Mouse (Mus musculus) heart, adult 2 months (tissue): ENCODE measurements around the gene Sprn. TPM values are rescaled to one million over a fixed set of nuclear protein-coding genes. Genes with fewer than 3 reads are reported as not detected.

Experiments used
- DNase-seq, 2 experiments: peaks; one replicate each; pipeline ENCODE4 v3.0.0; 2021
- H3K27ac ChIP-seq: fragments of 200-600 bp; 2 replicates; pipeline ENCODE4 v1.8.1; 2022
- H3K27me3 ChIP-seq: fragments of 200-500 bp; 2 replicates; pipeline ENCODE4 v1.6.1; 2012; ENCODE audit warnings: mild to moderate bottlenecking, low read length, inconsistent platforms, mixed read lengths; ENCODE audit not compliant: control insufficient read depth, insufficient read depth
- H3K36me3 ChIP-seq: fragments of 200-500 bp; 2 replicates; pipeline ENCODE4 v1.6.1; 2012; ENCODE audit warnings: low read length, inconsistent platforms; ENCODE audit not compliant: control insufficient read depth, insufficient read depth
- H3K4me1 ChIP-seq: fragments of 200-500 bp; 2 replicates; pipeline ENCODE4 v1.6.1; 2011; ENCODE audit warnings: low read length; ENCODE audit not compliant: control insufficient read depth, insufficient read depth
- H3K4me3 ChIP-seq: fragments of 200-600 bp; 2 replicates; pipeline ENCODE4 v1.8.1; 2022
- H3K79me2 ChIP-seq: fragments of 200-500 bp; replicated peaks from 2 replicates; pipeline ENCODE4 v1.6.1; 2012; ENCODE audit warnings: mild to moderate bottlenecking, inconsistent platforms, low read length, moderate library complexity, mixed read lengths; ENCODE audit not compliant: control insufficient read depth, insufficient read depth
- H3K9ac ChIP-seq: fragments of 200-500 bp; 2 replicates; pipeline ENCODE4 v1.6.1; 2012; ENCODE audit warnings: low read depth, mild to moderate bottlenecking, control low read depth, inconsistent platforms, low read length, mixed read lengths
- CTCF ChIP-seq: fragments of 200-600 bp; IDR thresholded peaks from 2 replicates; pipeline ENCODE4 v1.8.1; 2022; ENCODE audit warnings: antibody characterized with exemption, mild to moderate bottlenecking, moderate library complexity
- EP300 ChIP-seq: fragments of 200-500 bp; IDR thresholded peaks from 2 replicates; pipeline ENCODE4 v1.6.1; 2011; ENCODE audit warnings: low read depth, low read length, control low read depth; ENCODE audit not compliant: insufficient read depth
- POLR2A ChIP-seq: fragments of 200-500 bp; IDR thresholded peaks from 2 replicates; pipeline ENCODE4 v1.6.1; 2011; ENCODE audit warnings: mild to moderate bottlenecking, low read depth, low read length, control low read depth; ENCODE audit not compliant: insufficient read depth
- whole genome bisulfite sequencing: fragments of 180-500 bp; shearing (Covaris S2); methylation state at CpG from one replicate; pipeline ENCODE4 v1.1.7; 2018; 5-methylcytosine and 5-hydroxymethylcytosine counted together
- intact Hi-C: fragments of 180-260 bp; cut with DNase I; formaldehyde crosslinking; loops from one replicate; pipeline ENCODE4 v1.15.1; 2025
- polyA plus RNA-seq: library from polyadenylated mRNA; depleted of rRNA; stranded (reverse); fragments of >200 nt; gene quantifications from 2 replicates; pipeline ENCODE4 v1.2.3, GENCODE M21; 2012; rRNA removed
- total RNA-seq, 2 experiments: library from RNA; stranded (reverse); gene quantifications; 2 replicates each; pipeline ENCODE4 v1.2.3; 2021

Gene Sprn
- total and polyA plus RNA-seq, 3 experiments = 0.52 to 1.9 (median 0.52) TPM

DNA sequence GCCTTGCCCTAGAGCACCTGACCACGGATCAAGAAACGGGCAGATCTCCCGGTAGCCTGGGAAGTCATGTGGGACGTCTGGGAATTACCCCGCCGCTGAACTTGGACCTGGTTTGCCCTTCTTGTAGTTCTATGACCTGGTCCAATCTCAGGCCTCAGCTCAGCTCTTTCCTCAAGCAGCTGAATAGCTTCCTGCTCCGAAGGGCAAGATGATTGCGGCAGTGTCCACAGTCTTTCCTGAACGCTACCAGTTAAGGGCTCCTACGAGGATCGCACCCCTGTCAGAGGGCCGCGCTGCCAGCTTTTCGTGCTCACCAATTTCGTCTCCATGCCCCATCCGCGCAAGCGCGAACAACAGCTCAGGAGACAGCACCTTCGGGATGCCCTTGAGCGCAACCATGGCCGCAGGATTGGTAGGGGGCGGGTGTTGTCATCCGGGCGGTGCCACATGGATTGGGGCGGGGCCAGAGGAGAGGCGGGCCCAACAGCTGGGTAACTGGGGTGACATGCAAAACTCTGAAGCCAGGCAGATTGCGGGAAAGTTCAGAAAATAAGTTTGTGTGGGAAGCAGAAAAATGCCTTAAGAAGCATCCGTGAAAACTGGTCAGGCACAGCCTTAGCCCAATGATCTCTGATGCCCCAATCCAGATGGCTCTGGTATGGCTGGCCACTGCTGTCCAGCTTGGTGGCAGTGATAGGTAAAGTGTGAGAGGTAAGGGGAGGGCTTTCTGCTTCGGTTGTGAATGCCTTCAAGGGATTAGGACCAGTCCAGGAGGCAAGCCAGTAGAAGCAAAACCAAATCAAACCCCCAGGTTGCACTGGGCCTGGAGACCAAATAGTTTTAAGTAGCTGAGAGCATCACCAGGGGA, 52.5 kb downstream of the Sprn start, which contains the start of gene Fuom:
Fuom (minus strand) TSS at position 449 of the 868 bp plus-strand sequence.
- under 1% methylated on average over 30 of the region's 30 CpGs for WGBS
- intact Hi-C loops = loop anchor here (1.0 to 2.0 kb wide), 2 partner anchors 15 to 66 kb away; partner anchors contain the start of genes Echs1, Tubgcp2 and Zfp511
- peak; percentile 90 to 91 for DNase-seq

DNA sequence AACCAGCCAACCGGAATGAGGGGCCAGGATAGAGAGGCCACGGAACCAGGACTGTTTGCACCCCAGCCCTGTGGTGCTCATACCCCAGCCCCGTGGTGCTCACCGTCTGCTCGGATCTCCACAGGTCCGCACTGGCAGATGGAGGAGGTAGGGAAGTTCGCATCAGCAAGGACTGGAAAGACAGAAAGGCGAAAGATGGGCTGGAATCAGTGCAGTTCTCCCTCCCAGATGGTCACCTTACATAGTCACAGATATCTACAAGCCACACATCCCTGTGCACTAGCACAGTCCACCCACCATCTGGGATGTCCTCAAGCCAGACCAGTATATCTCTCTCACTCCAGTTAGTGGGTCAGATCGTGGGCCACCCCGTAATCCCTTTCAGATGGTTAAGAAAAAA, 53.2 kb downstream of the Sprn start:
- peaks cover 2% of the 10 kb centered on the region; the same call in 1 of the 2 replicates for H3K4me1 ChIP-seq
- no peaks in the 10 kb centered on the region for H3K27me3 ChIP-seq
- no peak for DNase-seq
- intact Hi-C loops = loop anchor here (1.0 kb wide), 1 partner anchor 65 kb away; the partner anchor contains the start of genes Tubgcp2 and Zfp511
- 74% methylated on average over 10 of the region's 10 CpGs for WGBS
- peak overlapping the region; percentile 68 for H3K9ac ChIP-seq
- no peak for TF ChIP-seq POLR2A
- TF ChIP-seq EP300 = no peak; the same call in 1 of the 2 replicates
- TF ChIP-seq CTCF = no peak
- H3K27ac ChIP-seq = 0 out of 2 replicates have a peak overlapping the region, but pooled peaks have one; percentile 37
- peak overlapping the region; percentile 65 for H3K4me3 ChIP-seq
- H3K79me2 ChIP-seq = no peaks in the 10 kb centered on the region
- H3K36me3 ChIP-seq = no peaks in the 10 kb centered on the region

More for the DNA sequence above, 52.5 kb downstream of the Sprn start, which contains the start of gene Fuom:
- Histone ChIP-seq H3K9ac (peak within 1 kb of the TSS; percentile 68), H3K79me2 (no peaks in the 10 kb centered on the region), H3K27ac (peak within 1 kb of the TSS; percentile 85), H3K36me3 (no peaks in the 10 kb centered on the region), H3K4me1 (peaks cover 2% of the 10 kb centered on the region; the same call in 1 of the 2 replicates), H3K4me3 (peak within 1 kb of the TSS; percentile 65), H3K27me3 (no peaks in the 10 kb centered on the region)
- no peak for TF ChIP-seq CTCF
- peak; percentile 76 for TF ChIP-seq POLR2A
- TF ChIP-seq EP300 = no peak

Other genes with a start within 250 kb of the Sprn start
- gene Utf1, start 211.1 kb downstream of the Sprn start, total RNA-seq = not detected
- gene Utf1, start 211.1 kb downstream of the Sprn start, polyA plus RNA-seq = not detected in 2 replicates
- not detected for gene 6430531B16Rik, start 176.1 kb downstream of the Sprn start, total RNA-seq
- 0.25 TPM in 1 of 2 replicates, not detected in the other for gene 6430531B16Rik, start 176.1 kb downstream of the Sprn start, polyA plus RNA-seq
- gene Adam8, start 162.3 kb downstream of the Sprn start, total RNA-seq = under 1 TPM; 0.26 to 0.73 TPM
- 2.3 and 9.1 TPM in 2 replicates for gene Adam8, start 162.3 kb downstream of the Sprn start, polyA plus RNA-seq
- gene Zfp511, start 118.5 kb downstream of the Sprn start, total RNA-seq = 10 to 100 TPM in 1 of 2 experiments, 1 to 10 TPM in 1; 8.5 to 11.1 TPM
- 20.8 and 21.2 TPM in 2 replicates for gene Zfp511, start 118.5 kb downstream of the Sprn start, polyA plus RNA-seq
- gene Tubgcp2, start 118.2 kb downstream of the Sprn start, total RNA-seq = 10 to 100 TPM; 28.4 to 33.5 TPM
- 21.7 and 29.7 TPM in 2 replicates for gene Tubgcp2, start 118.2 kb downstream of the Sprn start, polyA plus RNA-seq
- gene Msx3, start 105.8 kb downstream of the Sprn start, total RNA-seq = not detected
- gene Msx3, start 105.8 kb downstream of the Sprn start, polyA plus RNA-seq = not detected in 2 replicates
- under 1 TPM in 1 of 2 experiments, not detected in 1; 0.23 TPM for gene Caly, start 72.3 kb downstream of the Sprn start, total RNA-seq
- gene Caly, start 72.3 kb downstream of the Sprn start, polyA plus RNA-seq = 0.10 and 0.53 TPM in 2 replicates
- gene Prap1, start 61.5 kb downstream of the Sprn start, total RNA-seq = not detected
- gene Prap1, start 61.5 kb downstream of the Sprn start, polyA plus RNA-seq = 0.27 TPM in 1 of 2 replicates, not detected in the other
- gene Fuom, start 52.4 kb downstream of the Sprn start, total RNA-seq = 10 to 100 TPM; 71.5 to 83.4 TPM
- 101 and 120 TPM in 2 replicates for gene Fuom, start 52.4 kb downstream of the Sprn start, polyA plus RNA-seq
- 1 to 10 TPM; 3.0 to 3.4 TPM for gene Paox, start 39.1 kb downstream of the Sprn start, total RNA-seq
- 5.2 TPM in 2 replicates for gene Paox, start 39.1 kb downstream of the Sprn start, polyA plus RNA-seq
- gene Echs1, start 38.4 kb downstream of the Sprn start, total RNA-seq = 100 to 1,000 TPM; 438 to 535 TPM
- 473 and 490 TPM in 2 replicates for gene Echs1, start 38.4 kb downstream of the Sprn start, polyA plus RNA-seq
- 10 to 100 TPM; 25.2 to 27.3 TPM for gene Mtg1, start 17.3 kb downstream of the Sprn start, total RNA-seq
- 46.2 and 68.8 TPM in 2 replicates for gene Mtg1, start 17.3 kb downstream of the Sprn start, polyA plus RNA-seq
- gene Olfr522, start 9.9 kb upstream of the Sprn start, total RNA-seq = not detected
- not detected in 2 replicates for gene Olfr522, start 9.9 kb upstream of the Sprn start, polyA plus RNA-seq
- not detected for gene Olfr523, start 18.3 kb upstream of the Sprn start, total RNA-seq
- gene Olfr523, start 18.3 kb upstream of the Sprn start, polyA plus RNA-seq = not detected in 2 replicates
- gene Olfr524, start 51.1 kb upstream of the Sprn start, total RNA-seq = not detected
- not detected in 2 replicates for gene Olfr524, start 51.1 kb upstream of the Sprn start, polyA plus RNA-seq
- not detected for gene Cd163l1, start 63.4 kb upstream of the Sprn start, total RNA-seq
- 0.27 TPM in 1 of 2 replicates, not detected in the other for gene Cd163l1, start 63.4 kb upstream of the Sprn start, polyA plus RNA-seq
- not detected for gene 5830411N06Rik, start 92.4 kb upstream of the Sprn start, total RNA-seq
- 0.12 TPM in 1 of 2 replicates, not detected in the other for gene 5830411N06Rik, start 92.4 kb upstream of the Sprn start, polyA plus RNA-seq
- not detected for gene Olfr525, start 166.0 kb upstream of the Sprn start, total RNA-seq
- not detected in 2 replicates for gene Olfr525, start 166.0 kb upstream of the Sprn start, polyA plus RNA-seq
- gene Olfr527, start 179.1 kb upstream of the Sprn start, total RNA-seq = not detected
- gene Olfr527, start 179.1 kb upstream of the Sprn start, polyA plus RNA-seq = not detected in 2 replicates
- not detected for gene Olfr60, start 206.8 kb upstream of the Sprn start, total RNA-seq
- gene Olfr60, start 206.8 kb upstream of the Sprn start, polyA plus RNA-seq = not detected in 2 replicates
- gene Olfr530, start 221.5 kb upstream of the Sprn start, total RNA-seq = not detected
- not detected in 2 replicates for gene Olfr530, start 221.5 kb upstream of the Sprn start, polyA plus RNA-seq
- gene Olfr531, start 248.0 kb upstream of the Sprn start, total RNA-seq = not detected
- not detected in 2 replicates for gene Olfr531, start 248.0 kb upstream of the Sprn start, polyA plus RNA-seq